Mouse (Mus musculus) layer of hippocampus, postnatal 36 days (tissue): Measurements from ENCODE around the gene Mrpl14. TPM values are rescaled to one million over a fixed set of nuclear protein-coding genes. Genes with fewer than 3 reads are reported as not detected.

Experiments
- DNase-seq, 2 experiments: peaks; one replicate each; pipeline ENCODE4 v3.0.0; 2022
- total RNA-seq, 2 experiments: library from RNA; stranded (reverse); gene quantifications; 2 replicates each; pipeline ENCODE4 v1.2.3; 2021

Mrpl14 gene
- total RNA-seq, 2 experiments from 2014 or later = 39.5 to 43.9 TPM

- no peak for DNase-seq
Measured at GRCm38 (mm10) chr17:45689120-45689519, 3.0 kb downstream of the Mrpl14 start.

- DNase-seq = no peak
Measured at GRCm38 (mm10) chr17:45690044-45690443, 3.9 kb downstream of the Mrpl14 start.

- no peak for DNase-seq
Measured at GRCm38 (mm10) chr17:45692159-45692558, 6.0 kb downstream of the Mrpl14 start.

- DNase-seq = no peak
Measured at GRCm38 (mm10) chr17:45693812-45694565, 7.9 kb downstream of the Mrpl14 start.

- DNase-seq = no peak
Measured at GRCm38 (mm10) chr17:45695227-45696120, 9.4 kb downstream of the Mrpl14 start.

GRCm38 (mm10) chr17:45696981-45697380 is 10.9 kb downstream of the Mrpl14 start:
- DNase-seq = no peak

GRCm38 (mm10) chr17:45698368-45698767 is 12.2 kb downstream of the Mrpl14 start:
- no peak for DNase-seq

GRCm38 (mm10) chr17:45699039-45699740 is 13.1 kb downstream of the Mrpl14 start:
- DNase-seq = no peak

- DNase-seq = no peak
Measured at GRCm38 (mm10) chr17:45700496-45701235, 14.5 kb downstream of the Mrpl14 start.

GRCm38 (mm10) chr17:45701236-45701591 is 15.1 kb downstream of the Mrpl14 start:
- no peak for DNase-seq

- no peak for DNase-seq
Measured at GRCm38 (mm10) chr17:45702254-45702653, 16.1 kb downstream of the Mrpl14 start.

- no peak for DNase-seq
Measured at GRCm38 (mm10) chr17:45703187-45703586, 17.1 kb downstream of the Mrpl14 start.

- no peak for DNase-seq
Measured at GRCm38 (mm10) chr17:45706796-45707195, 20.7 kb downstream of the Mrpl14 start.

GRCm38 (mm10) chr17:45707376-45707775 is 21.3 kb downstream of the Mrpl14 start:
- no peak for DNase-seq

- DNase-seq = no peak
Measured at GRCm38 (mm10) chr17:45708179-45708578, 22.1 kb downstream of the Mrpl14 start.

- DNase-seq = no peak
Measured at GRCm38 (mm10) chr17:45709829-45710228, 23.7 kb downstream of the Mrpl14 start.

- no peak for DNase-seq
Measured at GRCm38 (mm10) chr17:45710407-45710806, 24.3 kb downstream of the Mrpl14 start.

GRCm38 (mm10) chr17:45711525-45711924 is 25.4 kb downstream of the Mrpl14 start:
- DNase-seq = no peak

- DNase-seq = peak; percentile 69 to 73
Measured at GRCm38 (mm10) chr17:45718323-45718722, 32.2 kb downstream of the Mrpl14 start.

- DNase-seq = peak; percentile 73 to 81
Measured at GRCm38 (mm10) chr17:45723732-45724573, 37.8 kb downstream of the Mrpl14 start.

- DNase-seq = no peak
Measured at GRCm38 (mm10) chr17:45724574-45724921, 38.4 kb downstream of the Mrpl14 start.
